Mouse (Mus musculus): ENCODE measurements at regions not wholly inside any gene's neighbourhood (a gene's known extent, or its start where the extent isn't known, plus 50 kb on each side); places are given as distances from the start of the nearest gene placed in this dataset. TPM values are rescaled to one million over a fixed set of nuclear protein-coding genes. Genes with fewer than 3 reads are reported as not detected.

DNA sequence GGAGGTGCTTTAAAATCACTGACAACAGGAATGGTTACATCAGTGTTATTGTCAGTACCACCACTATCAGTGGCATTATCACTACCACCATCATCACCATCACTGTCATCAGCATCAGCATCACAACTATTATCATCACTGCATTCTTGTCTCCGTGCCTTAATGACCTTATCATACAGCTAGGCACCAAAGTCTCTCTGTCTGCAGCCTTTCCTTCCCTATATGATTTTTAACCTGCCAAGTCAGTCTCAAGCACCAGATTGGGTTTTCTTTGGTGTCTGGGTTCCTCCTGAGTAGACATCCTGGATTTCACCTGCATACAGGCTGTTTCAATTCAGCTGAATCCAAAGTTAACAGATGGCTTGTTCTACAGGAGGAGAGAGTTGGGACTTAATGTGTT is 78.9 kb upstream of the Api5 start:
- no peak for ATAC-seq
- Histone ChIP-seq H3K4me3 (ENCODE audit: low read depth, low read length) (no peak overlapping the region), H3K4me1 (replicated peaks; ENCODE audit: control insufficient read depth, insufficient read depth, low read length) (no peaks in the 10 kb centered on the region), H3K36me3 (ENCODE audit: control insufficient read depth, insufficient read depth) (no peaks in the 10 kb centered on the region), H3K9me3 (ENCODE audit: control insufficient read depth) (no peaks in the 10 kb centered on the region), H3K27ac (ENCODE audit: low read depth, low read length) (no peak overlapping the region), H3K9ac (ENCODE audit: low read depth, low read length) (no peak overlapping the region), H3K4me2 (replicated peaks; ENCODE audit: low read depth) (no peak overlapping the region), H3K27me3 (replicated peaks; ENCODE audit: control insufficient read depth, insufficient read depth, low read length) (no peaks in the 10 kb centered on the region)
- 68% methylated on average over 1 of the region's 1 CpGs for WGBS
- TF ChIP-seq CTCF (IDR thresholded peaks at IDR 0.05; ENCODE audit: low read depth), result no peak

DNA sequence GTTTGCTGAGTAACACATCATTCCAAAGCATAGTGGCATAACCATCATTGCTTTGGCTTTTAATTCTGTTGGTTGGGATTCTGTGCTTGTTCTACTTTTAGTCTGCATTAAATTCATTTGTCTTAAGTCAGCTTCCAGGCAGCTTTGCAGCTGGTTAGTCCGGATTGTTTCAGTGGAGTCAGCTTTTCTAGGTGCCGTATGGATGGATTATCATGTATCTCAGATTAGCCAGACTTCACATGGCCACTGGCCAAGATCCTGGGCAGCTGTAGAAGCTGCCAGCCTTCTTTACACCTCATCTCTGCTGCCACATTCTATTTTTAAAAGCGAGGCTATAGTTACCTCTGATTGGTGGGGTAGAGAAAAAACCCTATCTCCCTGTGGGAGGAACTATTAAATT is 74.1 kb upstream of the Api5 start:
- TF ChIP-seq CTCF (IDR thresholded peaks at IDR 0.05; ENCODE audit: low read depth), result no peak
- ATAC-seq, result no peak
- H3K27me3 ChIP-seq (replicated peaks; ENCODE audit: control insufficient read depth, insufficient read depth, low read length), result no peaks in the 10 kb centered on the region
- H3K4me3 ChIP-seq (ENCODE audit: low read depth, low read length), result no peak overlapping the region
- no peaks in the 10 kb centered on the region for H3K36me3 ChIP-seq (ENCODE audit: control insufficient read depth, insufficient read depth)
- no peaks in the 10 kb centered on the region for H3K4me1 ChIP-seq (replicated peaks; ENCODE audit: control insufficient read depth, insufficient read depth, low read length)
- H3K9ac ChIP-seq (ENCODE audit: low read depth, low read length), result no peak overlapping the region
- no peaks in the 10 kb centered on the region for H3K9me3 ChIP-seq (ENCODE audit: control insufficient read depth)
- 59% methylated on average over 3 of the region's 3 CpGs for WGBS
- H3K4me2 ChIP-seq (replicated peaks; ENCODE audit: low read depth), result no peak overlapping the region
- no peak overlapping the region for H3K27ac ChIP-seq (ENCODE audit: low read depth, low read length)

DNA sequence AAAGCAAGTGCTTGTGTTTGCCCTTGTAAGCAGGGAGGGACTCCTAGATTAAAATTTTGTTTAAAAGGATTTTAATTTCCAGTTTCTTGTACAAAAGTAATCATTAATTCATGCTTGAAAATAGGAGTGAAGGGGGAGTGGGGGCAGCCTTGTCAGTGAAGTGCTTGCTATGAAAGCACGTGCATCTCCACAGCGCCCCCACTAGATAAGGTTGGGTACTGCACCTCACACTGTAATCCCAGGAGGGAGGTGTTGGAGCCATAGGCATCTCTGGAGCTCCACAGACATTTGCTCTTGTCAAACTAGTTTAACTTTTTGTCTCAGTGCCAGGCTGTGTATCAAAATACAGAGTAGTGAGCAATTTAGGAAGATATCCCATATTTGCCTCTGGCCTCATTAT is 62.7 kb upstream of the Api5 start:
- no peaks in the 10 kb centered on the region for H3K27me3 ChIP-seq (replicated peaks; ENCODE audit: control insufficient read depth, insufficient read depth, low read length)
- H3K36me3 ChIP-seq (ENCODE audit: control insufficient read depth, insufficient read depth), result no peaks in the 10 kb centered on the region
- no peak overlapping the region for H3K27ac ChIP-seq (ENCODE audit: low read depth, low read length)
- H3K4me1 ChIP-seq (replicated peaks; ENCODE audit: control insufficient read depth, insufficient read depth, low read length), result no peaks in the 10 kb centered on the region
- H3K9me3 ChIP-seq (ENCODE audit: control insufficient read depth), result no peaks in the 10 kb centered on the region
- no peak for ATAC-seq
- no peak overlapping the region for H3K4me2 ChIP-seq (replicated peaks; ENCODE audit: low read depth)
- WGBS, result 32% methylated on average over 2 of the region's 2 CpGs
- no peak overlapping the region for H3K9ac ChIP-seq (ENCODE audit: low read depth, low read length)
- TF ChIP-seq CTCF (IDR thresholded peaks at IDR 0.05; ENCODE audit: low read depth), result peak; percentile 21; the same call in 1 of the 2 replicates
- H3K4me3 ChIP-seq (ENCODE audit: low read depth, low read length), result no peak overlapping the region

DNA sequence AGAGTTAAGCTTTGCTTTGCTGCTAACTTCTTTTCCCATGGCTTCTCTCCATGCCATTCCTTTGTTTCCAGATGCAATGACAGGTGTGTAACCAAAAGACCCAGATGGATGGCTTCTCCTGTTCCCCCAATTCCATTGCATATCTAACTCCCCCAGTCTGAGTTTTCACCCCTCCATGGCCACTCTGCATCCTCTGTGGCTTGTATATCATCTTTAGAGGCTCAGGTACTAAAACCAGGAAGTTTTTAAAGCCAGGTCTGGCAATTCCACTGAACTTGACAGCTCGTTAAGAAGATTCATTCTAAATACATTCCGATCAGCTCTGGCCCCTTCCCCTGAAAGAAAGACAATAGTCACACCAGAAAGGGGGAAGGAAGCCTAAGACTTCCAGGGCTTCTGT is 60.6 kb upstream of the Api5 start:
- Histone ChIP-seq H3K9ac (ENCODE audit: low read depth, low read length) (no peak overlapping the region), H3K9me3 (ENCODE audit: control insufficient read depth) (no peaks in the 10 kb centered on the region), H3K27me3 (replicated peaks; ENCODE audit: control insufficient read depth, insufficient read depth, low read length) (no peaks in the 10 kb centered on the region), H3K4me1 (replicated peaks; ENCODE audit: control insufficient read depth, insufficient read depth, low read length) (no peaks in the 10 kb centered on the region), H3K4me3 (ENCODE audit: low read depth, low read length) (no peak overlapping the region), H3K4me2 (replicated peaks; ENCODE audit: low read depth) (no peak overlapping the region), H3K36me3 (ENCODE audit: control insufficient read depth, insufficient read depth) (no peaks in the 10 kb centered on the region), H3K27ac (ENCODE audit: low read depth, low read length) (no peak overlapping the region)
- no peak for TF ChIP-seq CTCF (IDR thresholded peaks at IDR 0.05; ENCODE audit: low read depth)
- WGBS, result 47% methylated on average over 2 of the region's 2 CpGs
- no peak for ATAC-seq

Small RNA genes lying in the stretch of these regions (microRNA-seq; reads per million reads assigned to microRNA genes)
- gene Gm44461, result not detected
